Comparison of ENCODE assay signal across 12 mouse cellular contexts in genomic region chr10:35835257-35835656, GRCm38 (mm10).
"Had no signal": no experiment of that assay in that cellular context is flagged by ENCODE, and none has a peak within 500 bp of the region (broad histone marks: within the 10 kb centered on the region; RNA-seq: fewer than 3 reads in every experiment).

No protein-coding gene starts in this region.

- DNase-seq: liver, postnatal 0 days; lung, adult 2 months; lung, postnatal 14 days; lung, postnatal 36 days; retina, postnatal 1 day; right cerebral cortex, adult 18-20 months; right cerebral cortex, postnatal 25 days; right cerebral cortex, postnatal 4 days; spleen, adult 18-20 months; thymus, adult 18-20 months; thymus, postnatal 14 days; thymus, postnatal 36 days had no signal
